Mouse (Mus musculus) A20 (cell line): ENCODE measurements at regions not wholly inside any gene's neighbourhood (a gene's known extent, or its start where the extent isn't known, plus 50 kb on each side); places are given as distances from the start of the nearest gene placed in this dataset.

Experiments used
- DNase-seq: peaks from one replicate; pipeline ENCODE4 v3.0.0-alpha.2; 2011; ENCODE audit warnings: low read depth, low spot score

DNA sequence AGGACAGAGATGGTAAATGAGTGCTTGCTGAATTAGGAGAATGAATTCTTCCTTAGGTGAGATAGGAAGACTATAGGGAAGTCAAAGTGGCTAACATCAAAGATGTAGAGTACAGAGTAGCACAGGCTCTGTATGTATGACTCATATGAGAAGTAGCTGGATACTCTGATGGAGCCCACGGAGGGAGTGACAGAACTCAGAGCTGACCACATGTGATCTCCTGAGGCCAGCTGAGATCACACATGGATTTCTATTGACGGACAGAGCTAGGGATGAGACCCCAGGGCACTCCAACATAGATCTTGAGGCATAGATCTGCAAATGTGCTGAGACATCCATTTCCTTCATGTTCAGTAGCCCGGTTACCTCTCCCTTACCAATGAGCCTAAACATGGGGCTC, 66.0 kb downstream of the Cops8 start:
- no peak for DNase-seq

DNA sequence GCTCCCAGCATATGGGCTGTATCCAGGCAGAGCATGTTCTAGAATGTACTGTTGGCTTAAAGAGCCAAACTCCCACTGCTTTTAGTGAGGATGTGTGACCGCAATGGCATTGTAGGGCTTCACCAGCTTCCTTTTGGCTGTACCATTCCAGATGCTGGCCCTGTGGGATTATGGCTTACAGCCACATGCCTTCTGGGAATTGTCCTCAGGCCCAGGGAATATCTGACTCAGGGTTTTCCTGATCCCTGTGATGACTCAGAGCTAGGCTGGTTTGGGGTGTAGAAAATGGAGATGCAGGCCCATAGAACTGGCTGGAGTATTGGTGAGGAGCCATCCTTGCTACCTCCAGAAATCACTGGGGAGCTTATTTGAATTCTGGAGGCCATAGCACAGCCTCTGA, 66.5 kb downstream of the Cops8 start:
- no peak for DNase-seq

DNA sequence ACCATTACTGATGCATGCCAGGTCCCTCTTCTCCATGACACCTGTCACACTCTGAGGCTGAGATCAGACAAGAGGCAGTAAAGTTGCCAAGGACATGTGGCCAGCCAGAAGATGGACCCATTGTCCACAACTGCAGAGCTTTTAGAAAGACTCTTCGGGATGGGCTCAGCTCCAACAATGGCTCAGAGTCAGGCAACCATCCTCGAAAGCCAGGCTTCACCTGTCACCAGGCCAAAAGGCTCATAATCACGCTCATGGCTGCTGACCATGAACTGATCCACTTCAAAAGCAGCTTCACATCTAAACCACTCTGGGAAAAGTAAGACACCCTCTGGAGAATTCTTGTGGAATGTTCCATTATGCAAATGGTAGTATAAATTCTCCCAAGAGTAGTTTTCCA, 67.6 kb downstream of the Cops8 start:
- DNase-seq: no peak

DNA sequence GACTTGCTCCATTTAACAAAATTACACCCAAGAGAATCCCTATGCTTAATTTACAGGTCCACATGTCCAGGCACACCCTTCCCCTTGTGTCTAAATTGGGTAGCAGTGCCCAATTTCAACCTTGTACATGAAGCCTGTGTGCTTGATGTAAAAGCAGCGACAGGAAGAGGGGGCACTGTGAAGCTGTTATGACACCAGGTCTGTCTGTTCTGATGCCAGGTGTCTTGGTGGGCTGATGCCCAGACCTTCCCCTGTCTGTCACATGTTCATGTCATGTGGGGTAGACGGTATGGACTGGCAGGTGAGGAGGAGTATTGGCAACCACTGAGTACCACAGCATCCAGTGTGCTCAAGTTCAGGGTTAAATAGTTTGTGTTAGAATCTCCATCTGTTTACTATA, 71.0 kb downstream of the Cops8 start:
- DNase-seq: no peak

DNA sequence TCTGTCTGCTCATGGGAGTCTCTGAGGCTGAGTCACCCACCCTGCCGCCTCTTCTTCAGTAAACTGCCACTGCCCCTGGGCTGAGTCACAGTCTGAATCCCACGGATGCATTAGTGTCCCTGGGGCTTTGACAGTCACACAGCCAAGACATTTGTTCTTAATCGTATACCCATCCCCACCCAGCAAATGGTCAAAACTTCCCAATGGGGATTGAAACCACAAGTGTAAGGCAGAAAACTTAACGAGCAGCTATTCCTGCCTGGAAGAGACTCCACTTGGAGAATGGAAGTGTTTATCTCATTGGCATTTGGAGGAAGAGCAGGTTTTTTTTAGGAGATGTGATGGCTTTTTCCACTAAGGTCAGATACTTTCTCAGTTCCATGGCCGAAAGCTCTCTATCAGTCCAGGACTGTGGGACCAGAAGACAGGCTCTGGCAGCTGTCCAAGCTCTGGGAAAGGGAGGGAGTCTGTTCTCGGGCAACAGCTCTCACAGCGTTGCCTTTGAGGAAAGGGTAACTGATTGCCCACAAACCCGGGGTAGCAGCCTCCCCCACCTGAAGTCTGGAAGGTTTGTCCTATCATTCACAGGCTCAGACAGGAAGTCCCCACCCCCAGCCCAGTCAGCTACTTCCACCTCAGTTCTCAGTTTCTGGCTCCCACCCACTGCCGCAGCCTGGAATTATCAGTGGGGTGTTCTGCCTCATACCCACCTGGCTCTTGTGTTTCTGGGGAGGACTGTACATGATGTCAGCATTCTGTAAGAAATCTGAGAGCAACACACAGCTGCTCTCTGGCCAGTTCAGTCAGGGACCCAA, 73.6 kb downstream of the Cops8 start:
- no peak for DNase-seq

DNA sequence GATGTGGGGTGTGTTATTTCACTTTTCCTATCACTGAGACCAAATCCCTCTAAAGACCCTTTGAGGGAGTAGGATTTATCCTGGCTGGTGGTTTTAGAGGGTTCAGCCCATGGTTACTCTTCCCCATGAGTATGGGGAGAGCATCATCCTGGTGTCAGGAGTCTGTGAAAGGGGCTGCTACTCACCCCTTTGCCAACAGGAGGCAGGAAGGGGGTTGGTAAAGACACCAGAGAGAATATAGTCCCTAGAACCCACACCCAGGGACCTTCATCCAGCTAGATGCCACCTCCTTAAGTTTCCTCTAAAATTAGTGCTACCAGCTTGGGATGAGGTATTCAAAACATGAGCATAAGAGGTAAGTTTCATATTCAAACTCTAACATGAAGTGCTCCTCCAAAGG, 74.4 kb downstream of the Cops8 start:
- DNase-seq: no peak

DNA sequence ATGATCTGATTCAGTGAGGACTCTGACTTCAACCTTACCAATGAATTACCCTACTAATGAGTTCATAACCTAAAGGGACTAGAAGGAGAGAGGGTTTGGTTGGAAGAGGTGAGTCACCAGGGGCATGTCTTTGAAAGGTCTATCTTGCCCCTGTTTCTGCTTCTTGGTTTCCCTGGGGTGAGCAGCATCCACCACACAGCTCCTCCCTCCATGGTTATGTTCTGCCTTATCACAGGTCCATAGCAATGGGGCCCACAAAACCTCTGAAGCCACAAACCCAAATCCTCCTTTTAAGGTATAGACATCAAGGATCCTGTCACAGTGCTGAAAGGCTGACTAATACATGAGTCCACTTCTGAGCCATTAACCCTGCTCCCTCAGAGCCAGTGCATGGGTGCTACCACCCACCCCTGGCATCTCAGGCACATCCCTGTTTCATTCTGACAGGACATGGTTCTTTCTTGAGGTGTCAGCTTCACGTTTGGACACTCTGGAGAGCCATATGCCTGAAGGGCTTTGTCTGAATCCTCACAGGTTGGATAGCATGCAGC, 74.9 kb downstream of the Cops8 start:
- DNase-seq: no peak

DNA sequence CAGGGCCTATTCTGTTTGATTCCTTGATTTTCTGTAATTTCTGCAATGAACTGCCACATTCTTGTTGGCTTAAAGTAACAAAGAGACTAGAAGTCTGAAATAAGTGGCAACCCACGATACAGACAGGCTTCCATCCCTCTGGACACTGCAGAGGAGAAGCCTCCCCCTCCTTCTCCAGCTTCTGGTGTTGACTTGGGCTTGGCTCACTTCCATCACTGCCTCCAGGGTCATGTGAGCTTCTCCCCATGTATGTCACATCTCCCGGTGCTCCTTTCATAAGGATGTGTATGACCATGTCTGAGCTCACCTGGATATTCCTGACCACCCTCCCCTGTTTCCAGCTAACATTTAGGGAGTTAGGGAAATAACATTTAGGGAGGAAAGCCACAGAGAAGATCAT, 75.6 kb downstream of the Cops8 start:
- no peak for DNase-seq

DNA sequence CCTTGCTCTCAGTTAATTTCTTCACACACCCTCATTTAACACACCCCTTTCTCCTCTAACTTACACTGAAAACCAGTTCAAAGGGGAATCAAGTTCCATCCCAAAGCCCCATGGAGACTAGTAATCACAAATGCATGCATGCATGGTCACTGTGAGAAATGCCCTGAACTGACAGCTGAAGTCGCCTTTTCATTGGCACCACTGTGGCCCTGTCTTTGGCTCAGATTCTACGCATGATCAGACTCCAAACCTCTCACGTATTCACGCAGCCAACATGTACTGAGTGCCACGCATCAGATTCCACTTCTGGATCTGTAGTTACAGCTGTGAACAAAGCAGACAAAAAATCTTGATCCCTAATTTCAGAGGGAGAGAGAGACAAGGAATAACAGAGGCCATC, 85.3 kb downstream of the Cops8 start:
- no peak for DNase-seq

DNA sequence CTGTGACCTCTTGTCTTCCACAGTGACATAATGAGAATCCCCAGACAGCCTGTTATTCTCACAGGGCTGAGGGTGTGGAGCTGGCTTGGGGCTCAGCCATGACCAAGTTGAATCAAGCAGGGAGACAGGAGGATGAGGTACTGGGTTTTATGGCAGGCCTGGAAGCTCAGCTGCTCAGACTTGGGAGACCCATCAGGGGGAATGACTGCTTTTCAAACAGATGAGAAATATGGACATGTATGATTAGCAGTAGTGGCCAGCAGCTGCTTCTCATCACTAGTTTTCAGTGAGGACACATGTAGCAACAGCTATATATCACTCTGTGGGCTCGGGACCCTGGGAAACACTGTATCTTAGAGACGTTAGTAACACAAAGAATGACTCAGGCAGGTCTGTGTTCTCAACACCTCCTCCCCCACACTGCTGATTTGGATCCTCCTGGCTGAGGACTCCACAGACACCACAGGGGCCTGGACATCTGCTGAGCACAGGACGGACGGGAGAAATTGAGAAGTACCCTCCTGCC, 87.9 kb downstream of the Cops8 start:
- DNase-seq: no peak

DNA sequence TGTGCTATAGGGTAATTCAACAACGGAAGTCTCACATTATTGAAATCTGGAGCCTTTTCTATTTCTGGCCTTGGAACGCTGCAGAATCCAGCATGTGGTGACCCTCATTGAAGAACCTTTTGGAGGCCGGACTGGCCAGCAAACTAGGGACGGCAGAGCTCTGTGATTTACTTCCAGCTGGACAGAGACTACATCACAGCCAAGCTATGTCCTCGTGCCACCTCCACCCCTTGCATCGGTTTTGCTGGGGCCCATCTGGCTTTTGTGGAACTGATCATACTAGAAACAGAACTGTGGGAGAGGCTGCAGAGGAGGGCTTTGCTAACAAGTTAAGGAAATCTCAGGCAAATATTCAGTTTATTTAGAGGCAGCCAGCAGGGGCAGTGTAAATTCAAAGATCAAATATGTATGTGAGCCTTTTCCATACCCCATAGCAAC, 88.4 kb downstream of the Cops8 start:
- DNase-seq: no peak

DNA sequence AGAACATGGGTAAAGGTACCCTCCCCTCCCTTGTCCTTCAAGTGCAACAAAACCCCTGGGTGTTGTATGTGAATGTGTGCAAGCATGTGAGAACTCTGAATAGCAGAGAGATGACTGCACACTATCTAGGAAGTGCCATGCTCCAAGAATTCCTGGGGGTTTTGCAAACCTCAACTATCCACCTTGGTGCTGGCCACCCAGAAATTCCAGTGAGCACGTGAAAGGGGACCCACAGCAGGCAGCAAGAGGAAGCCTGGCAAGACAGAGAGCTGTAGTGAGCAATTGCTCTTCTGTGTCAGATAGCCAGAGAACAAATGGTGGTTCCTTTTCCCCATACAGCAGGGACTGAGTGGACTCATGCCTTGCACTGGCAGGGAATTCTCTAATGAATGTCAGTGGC, 90.1 kb downstream of the Cops8 start:
- DNase-seq: no peak

DNA sequence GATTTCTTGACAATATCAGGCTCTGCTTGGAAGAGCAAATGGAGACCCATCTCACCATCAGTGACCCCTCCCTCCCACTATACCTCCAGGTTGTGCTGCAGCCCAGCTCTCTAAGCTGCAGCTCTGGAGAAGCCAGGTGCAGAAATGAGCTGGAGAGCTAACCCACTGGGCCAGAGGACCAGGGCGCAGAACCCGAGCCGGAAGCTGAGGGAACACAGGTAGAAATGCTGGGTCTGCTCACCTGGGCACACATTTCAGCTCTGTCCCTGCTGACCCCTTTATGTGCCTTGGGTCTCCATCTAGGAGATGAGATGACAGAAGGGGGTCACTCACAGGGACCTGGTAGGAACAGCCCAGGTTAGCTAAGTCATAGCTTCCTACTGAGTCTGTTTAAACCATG, 92.0 kb downstream of the Cops8 start:
- DNase-seq: no peak

DNA sequence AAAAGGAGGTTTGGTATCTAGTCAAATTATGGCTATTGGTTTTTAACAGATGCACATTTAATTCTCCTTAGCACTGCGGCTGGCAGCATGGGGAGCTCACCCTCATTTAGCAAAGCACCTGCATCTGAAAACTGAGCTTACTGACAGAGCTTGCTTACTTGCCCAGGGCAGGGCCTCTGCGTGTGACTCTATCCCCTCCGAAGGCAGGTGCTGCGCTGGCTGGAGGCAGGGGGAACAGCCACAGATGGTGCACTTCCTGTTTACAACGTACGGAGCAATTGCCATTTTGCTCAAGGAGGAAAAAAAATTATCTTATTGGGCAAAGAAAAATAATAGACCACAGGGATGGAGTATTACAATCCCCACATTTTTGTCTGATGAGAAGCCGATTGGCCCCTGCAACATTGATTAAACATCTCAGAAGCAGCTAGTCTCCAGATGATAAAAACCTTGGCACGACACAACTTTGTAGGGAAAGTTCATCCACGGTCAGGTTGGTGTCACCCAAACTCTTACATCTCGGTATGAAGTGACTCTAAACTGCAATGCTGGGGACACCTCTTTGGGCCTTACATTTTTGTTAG, 92.5 kb downstream of the Cops8 start:
- DNase-seq: peak; percentile 27

DNA sequence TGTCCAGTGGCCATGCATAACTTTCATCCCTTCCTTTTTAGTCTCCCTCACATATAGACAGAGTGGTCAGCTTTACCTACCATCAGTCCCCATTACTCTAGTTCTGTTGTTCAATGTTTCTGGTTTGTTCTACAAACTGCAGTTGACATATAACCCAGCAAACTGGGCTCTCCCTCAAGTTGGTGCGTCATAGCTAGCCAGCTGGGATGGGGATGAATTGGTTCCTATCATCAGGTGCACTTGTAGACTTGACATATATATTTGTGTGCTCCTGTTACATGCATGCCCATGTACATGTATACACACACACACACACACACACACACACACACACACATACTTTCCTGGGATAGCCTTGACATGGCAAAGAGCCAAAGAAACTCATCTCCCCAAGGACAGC, 93.2 kb downstream of the Cops8 start:
- no peak for DNase-seq

DNA sequence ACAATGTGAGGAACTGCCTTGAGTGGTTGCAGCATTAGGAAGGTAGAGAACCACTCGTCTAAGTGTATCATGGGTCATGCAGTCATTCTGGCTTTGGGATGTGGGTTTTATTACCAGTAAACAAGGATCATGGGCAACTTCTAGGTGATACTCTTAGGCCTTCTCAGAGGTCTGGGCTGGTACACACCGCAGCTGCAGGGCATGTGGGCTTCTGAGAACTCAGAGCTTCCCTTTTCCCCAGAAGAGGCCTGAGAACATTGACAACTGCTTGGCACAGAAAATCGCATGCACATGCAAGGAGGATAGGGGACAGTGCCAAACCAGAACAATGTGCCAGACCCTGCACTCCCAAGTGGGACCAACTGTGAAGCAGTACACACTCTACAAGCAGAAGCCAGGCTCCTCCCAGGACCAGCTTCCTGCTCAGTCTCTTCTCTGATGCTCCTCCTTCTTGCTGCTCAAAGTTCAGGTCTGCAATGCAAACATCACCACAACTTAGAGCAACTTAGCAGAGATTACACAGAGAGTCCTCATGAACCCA, 94.3 kb downstream of the Cops8 start:
- no peak for DNase-seq

DNA sequence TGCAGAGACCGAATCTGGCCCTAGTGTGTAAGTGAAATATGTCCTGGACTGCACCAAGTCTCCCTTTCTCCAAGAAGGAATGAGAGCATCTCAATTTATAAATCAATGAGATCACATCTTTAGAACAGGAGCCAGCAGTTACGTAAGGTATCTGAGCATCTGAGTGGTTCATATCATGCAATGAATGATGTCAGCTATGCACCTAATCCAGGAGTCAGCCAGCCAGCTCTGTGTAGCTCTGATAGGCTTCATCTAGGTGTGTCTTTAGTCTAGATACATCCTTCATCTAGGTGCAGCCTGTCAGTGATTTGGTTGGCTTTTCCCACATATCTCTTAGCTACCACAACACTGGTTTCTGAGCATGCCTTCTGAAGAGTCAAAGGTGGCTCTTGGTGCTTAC, 95.8 kb downstream of the Cops8 start:
- DNase-seq: no peak

DNA sequence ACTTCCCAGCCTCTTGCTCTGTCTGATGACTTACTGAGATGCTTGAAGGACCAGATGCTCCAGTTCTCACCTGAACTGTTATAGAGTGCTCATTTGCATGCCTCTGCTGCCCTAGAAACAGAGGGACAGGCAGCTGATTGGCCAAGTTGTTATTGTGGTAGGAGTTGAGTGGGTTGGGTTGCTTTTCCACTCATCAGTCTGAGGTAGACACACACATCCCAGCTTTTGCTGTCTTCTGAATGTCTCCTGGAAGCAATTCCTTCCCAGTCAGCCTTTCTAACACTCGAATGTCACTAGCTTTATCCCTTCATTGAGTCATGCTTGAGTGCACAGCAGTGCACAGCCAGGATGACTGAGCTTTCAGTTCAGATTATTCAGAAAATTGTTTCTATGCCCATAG, 99.0 kb downstream of the Cops8 start:
- DNase-seq: no peak

DNA sequence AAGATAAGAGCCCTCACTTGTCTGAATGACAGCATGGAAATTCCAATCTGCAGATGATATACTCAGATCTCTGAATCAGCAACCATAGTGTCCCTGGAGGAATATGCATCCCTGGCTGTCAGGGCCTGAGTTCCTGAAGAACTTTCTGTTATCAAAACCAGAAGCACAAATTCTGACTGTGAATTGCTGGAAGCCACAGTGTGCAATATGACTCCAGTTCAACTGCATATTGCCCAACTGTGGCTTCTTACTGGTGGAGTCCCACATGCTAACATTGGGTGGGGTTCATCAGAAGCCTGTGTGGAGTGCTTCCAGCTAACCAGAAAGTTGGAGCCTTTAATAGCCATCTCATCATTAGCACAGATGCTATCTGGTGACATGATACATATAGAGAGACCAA, 103.6 kb downstream of the Cops8 start:
- no peak for DNase-seq

DNA sequence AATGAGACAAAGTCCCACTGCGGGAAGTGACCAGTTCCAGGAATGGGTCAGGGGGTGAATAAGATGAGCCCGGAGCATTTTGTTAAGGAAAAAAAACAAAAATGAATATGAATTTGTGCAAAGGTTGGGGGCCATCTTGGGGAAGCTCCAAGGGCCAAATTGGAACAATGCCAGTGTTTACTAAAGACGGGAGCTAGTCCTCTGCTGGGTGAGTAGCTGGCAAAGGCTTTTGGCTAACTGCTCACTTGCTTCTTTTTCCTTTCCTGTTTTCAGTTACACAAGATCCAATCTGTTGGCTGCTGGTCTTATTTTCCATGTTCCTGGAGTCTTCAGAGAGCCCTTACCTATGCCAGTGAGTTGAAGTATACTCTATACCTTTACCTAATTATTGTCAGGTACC, 107.0 kb downstream of the Cops8 start:
- no peak for DNase-seq

DNA sequence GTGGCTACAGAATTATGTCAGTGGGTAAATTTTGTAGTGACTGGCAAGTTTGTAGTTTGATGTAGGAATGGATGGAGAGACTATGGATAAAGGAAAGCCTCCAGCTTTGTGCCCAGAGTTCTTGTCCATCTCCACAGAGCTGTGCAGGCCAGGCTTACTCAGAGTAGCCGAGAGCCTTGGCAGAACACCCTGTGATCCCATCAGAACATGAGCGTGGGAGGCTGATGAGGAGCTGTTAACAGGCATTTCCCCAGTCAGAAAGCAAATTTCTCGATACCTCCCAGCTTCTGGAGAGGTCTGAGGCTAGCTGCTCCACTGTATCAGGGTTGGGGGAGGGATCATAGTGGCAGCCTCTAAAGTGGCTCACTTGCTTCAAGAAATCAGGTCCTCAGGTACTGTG, 107.8 kb downstream of the Cops8 start:
- DNase-seq: no peak

DNA sequence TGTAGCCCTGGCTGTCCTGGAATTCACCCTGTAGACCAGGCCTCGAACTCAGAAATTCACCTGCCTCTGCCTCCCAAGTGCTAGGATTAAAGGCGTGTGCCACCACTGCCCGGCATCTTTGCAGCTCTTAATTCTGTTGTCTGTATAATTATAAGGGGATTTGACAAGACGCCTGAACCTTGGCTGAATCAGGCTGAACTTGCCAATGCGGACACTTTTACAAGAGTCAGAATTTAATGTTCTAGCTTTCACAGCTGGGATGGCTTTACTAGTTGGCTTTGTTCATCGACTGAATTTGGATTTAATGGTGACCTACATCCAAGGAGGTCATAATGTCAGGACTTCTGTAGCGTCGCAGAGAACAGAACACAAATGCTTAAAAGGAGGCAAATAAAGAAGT, 108.3 kb downstream of the Cops8 start:
- no peak for DNase-seq
